Mouse (Mus musculus): ENCODE results near the gene Vangl1.

Vangl1 gene

DNA sequence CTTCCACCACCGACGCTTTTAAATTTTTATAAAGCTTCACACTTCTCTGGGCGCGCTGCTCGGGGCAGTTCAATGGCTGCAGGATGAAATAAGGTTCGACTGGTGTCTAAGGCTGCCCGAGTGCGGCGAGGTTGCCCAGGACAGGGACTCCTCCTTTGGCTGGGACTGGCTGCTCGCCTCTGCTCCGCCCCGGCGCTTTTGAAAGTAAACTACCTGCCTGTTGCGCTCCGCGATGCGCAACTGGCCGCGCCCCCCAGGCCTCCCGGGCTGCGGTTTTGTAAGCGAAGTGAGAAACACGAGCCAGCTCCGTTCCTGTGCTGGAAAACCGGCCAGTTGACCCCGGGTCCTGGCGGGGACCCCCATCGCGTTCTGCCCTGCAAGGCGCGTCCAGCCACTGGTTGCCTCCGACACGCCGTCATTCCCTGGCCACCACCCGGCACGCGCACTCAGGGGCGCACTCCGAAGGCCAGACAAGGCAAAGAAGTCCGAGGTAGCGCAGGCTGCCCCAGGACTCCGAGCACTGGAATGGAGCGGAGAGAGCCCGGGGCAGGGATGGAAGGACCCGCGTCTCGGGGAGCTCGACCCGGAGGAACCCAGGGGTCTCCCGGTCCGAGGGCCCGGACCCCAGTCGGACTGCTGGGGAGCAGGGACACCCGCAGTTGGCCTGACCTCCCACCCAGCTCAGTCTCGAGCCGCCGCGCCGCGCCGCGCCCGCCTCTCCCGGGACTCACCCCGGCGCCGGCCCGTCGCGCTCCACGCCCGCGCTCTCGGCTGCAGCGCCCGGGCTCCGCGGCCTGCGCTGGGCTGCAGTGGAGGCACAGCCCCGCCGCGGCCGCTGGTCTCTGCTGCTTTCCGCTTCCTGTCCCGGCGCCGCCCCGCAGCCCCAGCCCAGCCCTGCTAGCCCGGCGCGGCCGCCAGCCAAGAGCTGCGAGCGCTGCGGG is at the start of gene Vangl1:
Gene Vangl1 (minus strand): TSS at position 913 of the 941 bp plus-strand sequence.
- TF ChIP-seq GATA4 (IDR thresholded peaks at IDR 0.05; ENCODE audit: insufficient replicate concordance, low read length), result no peak

DNA sequence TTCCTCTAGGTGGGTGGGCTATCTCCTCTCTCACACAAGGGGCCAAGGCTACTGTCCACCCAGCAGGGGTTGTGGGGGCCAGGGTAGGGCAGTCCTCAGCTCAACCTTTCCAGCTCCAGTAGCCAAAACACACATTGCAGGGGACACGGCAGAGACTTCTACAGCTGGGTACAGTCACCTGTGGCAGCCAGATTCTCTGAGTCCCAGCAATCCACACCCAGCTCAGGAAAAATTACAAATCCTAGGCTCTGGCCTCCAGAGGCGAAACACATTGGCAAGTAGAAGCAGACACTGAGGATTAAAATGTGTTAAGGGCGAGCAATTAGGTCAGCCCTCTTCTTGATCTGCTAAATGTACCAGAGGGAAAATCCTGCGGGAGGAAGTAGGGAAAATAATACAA is 49.1 kb upstream of the Vangl1 start:
- no peak for TF ChIP-seq GATA4 (IDR thresholded peaks at IDR 0.05; ENCODE audit: insufficient replicate concordance, low read length)

DNA sequence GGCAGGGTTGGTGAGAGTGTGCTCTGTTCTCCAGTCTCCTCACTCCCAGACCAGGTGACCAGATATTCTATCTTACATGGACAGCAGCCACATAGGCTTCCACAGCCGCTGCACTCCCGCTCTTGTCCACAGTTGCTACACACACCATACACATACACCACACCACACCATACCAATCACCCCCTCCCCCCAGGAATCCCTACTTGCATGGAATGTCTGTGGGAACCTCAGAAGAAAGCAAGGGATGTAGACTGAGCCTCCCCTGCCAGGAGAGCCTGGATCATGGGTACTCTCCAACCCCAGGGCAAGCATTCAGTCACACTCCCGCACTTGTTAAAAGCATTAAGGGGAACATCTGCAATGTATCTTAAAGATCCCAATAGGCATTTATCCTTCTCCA is 48.4 kb upstream of the Vangl1 start:
- TF ChIP-seq GATA4 (IDR thresholded peaks at IDR 0.05; ENCODE audit: insufficient replicate concordance, low read length), result no peak

- TF ChIP-seq GATA4 (IDR thresholded peaks at IDR 0.05; ENCODE audit: insufficient replicate concordance, low read length), result no peak
Measured at GRCm38 (mm10) chr3:102250873-102251272, 46.4 kb upstream of the Vangl1 start.

DNA sequence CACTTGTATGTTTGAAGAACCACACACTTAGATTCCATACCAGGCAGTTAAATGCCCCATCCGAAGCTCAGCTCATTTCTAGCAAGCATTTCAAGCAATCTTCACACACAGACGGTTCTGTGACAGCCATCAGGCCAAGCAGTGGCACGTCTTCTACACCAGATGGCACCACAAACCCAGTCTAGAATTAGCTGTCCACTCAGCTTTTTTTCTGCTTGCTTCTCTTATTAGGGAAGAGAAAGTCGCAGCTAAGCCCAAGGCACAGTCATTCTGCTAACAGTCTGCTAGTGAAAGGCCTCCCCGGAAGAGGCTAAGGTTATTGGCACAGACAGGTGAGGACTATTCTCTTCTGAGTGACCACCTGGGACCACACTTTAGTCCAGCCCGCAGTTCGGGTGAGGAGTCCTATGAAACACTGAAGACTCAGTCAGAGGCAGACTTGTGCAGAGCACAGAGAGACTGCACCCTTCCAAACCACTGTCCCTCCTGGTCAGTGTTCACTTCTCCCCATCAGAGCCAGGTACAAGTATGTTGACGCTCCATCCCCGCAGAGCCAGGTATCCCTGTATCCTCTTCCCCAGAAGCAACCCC is 45.0 kb upstream of the Vangl1 start:
- no peak for TF ChIP-seq GATA4 (IDR thresholded peaks at IDR 0.05; ENCODE audit: insufficient replicate concordance, low read length)

DNA sequence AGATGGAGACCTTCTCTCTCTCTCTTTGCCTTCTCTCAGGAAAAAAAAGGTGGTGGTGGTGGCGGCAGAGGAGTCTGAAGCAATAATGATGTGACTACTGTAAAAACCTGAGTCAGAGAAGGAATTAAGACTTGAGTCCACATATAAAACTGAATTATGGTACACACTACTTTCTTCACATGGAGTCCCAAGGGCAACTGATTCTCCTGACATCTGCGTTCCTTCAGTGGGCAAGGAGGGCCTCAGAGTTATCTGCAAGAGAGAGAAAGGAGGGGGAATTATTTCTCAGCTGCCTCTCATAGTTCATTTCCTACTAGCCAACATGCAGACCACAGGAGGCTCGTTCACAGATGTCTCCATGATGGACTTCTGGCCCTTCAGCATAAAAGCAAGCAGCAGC is 40.1 kb upstream of the Vangl1 start:
- no peak for TF ChIP-seq GATA4 (IDR thresholded peaks at IDR 0.05; ENCODE audit: insufficient replicate concordance, low read length)

- no peak for TF ChIP-seq GATA4 (IDR thresholded peaks at IDR 0.05; ENCODE audit: insufficient replicate concordance, low read length)
Measured at GRCm38 (mm10) chr3:102242854-102243253, 38.4 kb upstream of the Vangl1 start.

- TF ChIP-seq GATA4 (IDR thresholded peaks at IDR 0.05; ENCODE audit: insufficient replicate concordance, low read length), result no peak
Measured at GRCm38 (mm10) chr3:102231418-102232134, 27.1 kb upstream of the Vangl1 start.

DNA sequence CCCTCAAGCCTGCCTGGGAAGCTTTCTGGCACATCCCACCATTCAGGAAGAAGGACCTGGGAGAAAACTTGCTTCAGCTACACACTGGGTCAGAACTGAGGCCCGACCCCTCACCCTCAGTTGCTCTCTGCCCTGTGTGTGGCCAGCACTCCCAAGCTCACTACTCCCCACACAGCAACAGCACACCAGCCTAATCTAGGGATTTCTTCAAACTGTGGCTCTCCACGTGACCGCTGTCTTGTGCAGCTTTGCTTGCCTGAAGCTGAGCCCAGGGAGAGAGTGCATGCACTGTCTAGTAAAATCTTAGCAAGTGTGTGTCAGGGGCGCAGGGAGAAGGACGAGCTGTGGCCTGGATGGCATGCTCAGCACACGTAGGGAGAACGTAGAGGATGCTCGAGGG is 18.3 kb upstream of the Vangl1 start:
- TF ChIP-seq GATA4 (IDR thresholded peaks at IDR 0.05; ENCODE audit: insufficient replicate concordance, low read length), result no peak

DNA sequence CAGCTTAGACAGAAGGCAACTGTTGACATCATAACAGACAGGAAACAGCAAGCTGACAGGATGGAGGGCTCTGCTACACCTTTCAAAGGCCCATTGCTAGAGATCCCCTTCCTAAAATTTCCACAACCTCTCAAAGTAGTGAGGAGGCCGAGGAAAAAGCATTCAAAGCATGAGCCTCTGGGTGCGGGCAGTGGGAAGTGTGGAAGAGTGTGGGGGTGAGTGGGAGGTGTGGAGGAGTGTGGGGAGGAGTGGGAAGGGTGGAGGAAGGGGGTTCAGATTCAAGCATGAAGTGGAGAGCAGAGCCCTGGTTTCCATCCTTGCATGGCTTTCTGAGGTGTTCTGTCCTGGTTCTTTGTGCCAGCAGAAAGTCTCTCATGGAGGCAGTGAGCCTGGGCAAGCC is 13.8 kb upstream of the Vangl1 start:
- TF ChIP-seq GATA4 (IDR thresholded peaks at IDR 0.05; ENCODE audit: insufficient replicate concordance, low read length), result no peak

DNA sequence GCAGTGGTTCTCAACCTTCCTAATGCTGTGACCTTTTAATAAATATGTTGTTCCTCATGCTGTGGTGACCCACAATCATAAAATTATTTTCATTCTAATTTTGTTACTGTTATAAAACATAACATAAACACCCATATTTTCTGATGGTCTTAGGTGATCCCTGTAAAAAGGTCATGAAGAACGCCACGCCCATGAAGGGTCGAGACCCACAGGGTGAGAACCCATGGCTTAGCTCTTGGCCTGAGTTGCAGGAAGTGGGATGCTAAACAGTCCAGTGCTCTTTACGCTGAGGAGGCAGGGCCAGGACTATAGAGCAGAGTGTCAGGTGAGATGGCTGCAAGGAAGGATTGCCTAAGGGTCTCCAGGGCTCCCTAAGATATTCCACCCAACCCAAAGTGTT is 10.2 kb upstream of the Vangl1 start:
- TF ChIP-seq GATA4 (IDR thresholded peaks at IDR 0.05; ENCODE audit: insufficient replicate concordance, low read length), result no peak

DNA sequence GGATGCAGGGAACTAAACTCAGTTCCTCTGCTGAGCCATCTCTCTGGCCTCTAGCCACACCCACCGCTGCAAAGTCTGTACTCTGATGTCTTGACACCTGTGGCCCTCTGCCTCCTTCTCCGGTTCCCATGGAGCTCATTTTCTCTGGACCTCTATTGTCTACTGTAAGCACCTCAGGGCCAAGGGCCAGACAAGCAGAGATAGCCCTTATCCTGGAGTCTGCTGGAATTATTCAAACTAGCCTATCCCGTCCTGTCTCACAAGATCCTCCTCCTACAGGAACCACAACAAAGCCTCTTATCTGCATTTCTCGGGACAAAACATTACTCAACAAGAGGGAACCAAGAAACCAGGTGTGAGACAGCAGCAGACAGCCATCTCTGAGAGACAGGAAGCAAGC is 9.8 kb upstream of the Vangl1 start:
- no peak for TF ChIP-seq GATA4 (IDR thresholded peaks at IDR 0.05; ENCODE audit: insufficient replicate concordance, low read length)

DNA sequence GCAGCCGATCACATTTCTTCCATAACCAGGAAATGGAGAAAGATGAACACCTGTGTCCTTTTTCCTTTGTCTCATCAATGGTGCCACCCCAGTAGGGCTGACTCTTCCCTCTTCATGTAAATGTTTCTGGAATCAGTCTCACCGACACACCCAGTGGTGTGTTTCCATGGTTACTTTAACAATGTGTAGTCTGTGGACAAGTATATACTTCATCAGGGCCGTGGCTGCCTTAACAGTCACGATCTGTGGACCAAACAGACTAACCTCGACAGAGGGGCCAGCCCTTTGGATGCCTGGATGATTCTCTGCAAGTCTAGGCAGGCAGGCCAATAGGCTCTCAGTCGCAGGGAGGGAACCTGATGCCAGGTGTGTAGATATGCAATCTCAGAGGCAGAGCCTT is 8.4 kb upstream of the Vangl1 start:
- TF ChIP-seq GATA4 (IDR thresholded peaks at IDR 0.05; ENCODE audit: insufficient replicate concordance, low read length), result no peak

DNA sequence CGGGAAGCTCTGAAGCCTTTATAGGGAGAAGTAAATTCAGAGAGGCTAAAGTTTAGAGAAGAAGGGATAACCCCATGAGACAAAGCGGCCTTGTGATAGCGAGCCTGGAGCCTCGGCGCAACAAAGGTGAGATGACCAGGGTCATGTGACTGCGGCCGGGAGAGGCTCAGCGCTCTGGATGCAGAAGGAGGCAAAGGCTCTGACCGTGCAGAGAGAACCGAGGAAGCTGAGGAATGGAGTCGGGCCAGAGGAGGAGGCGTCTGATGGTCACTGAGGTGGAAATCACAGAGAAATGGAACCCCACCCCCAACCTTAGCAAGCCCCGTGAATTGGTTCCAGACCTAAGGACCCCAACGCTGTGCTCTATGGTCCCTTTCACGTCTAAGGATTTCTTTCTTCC is 7.8 kb upstream of the Vangl1 start:
- TF ChIP-seq GATA4 (IDR thresholded peaks at IDR 0.05; ENCODE audit: insufficient replicate concordance, low read length), result no peak

- TF ChIP-seq GATA4 (IDR thresholded peaks at IDR 0.05; ENCODE audit: insufficient replicate concordance, low read length), result no peak
Measured at GRCm38 (mm10) chr3:102211340-102211739, 6.8 kb upstream of the Vangl1 start.

DNA sequence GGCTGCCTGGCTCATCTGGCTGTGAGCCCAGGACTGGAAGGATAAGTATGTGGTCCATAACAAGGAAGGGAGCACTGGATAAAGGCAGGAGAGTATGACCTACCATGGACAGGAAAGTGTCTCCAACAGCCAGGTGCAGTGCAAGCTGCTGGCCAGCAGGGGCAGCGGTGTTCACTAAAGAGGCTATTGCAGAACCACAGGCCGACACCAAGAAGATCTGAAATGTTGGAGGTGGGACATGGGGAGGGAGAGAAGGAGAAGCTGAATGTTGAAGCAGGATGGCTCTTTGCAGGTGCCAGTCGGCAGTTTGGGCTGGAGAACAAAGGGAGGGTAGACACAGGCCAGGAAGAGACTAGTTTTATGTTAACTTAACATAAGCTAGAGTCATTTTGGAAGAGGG is 6.3 kb upstream of the Vangl1 start:
- TF ChIP-seq GATA4 (IDR thresholded peaks at IDR 0.05; ENCODE audit: insufficient replicate concordance, low read length), result no peak

All from liver, adult (tissue).